Mouse (Mus musculus) stomach, postnatal 0 days (tissue): ENCODE measurements at regions not wholly inside any gene's neighbourhood (a gene's known extent, or its start where the extent isn't known, plus 50 kb on each side); places are given as distances from the start of the nearest gene placed in this dataset.

ENCODE experiments used
- CTCF ChIP-seq: IDR thresholded peaks from 2 replicates; pipeline ENCODE4 v1.5.1; 2016; ENCODE audit warnings: antibody characterized with exemption, low read depth, mild to moderate bottlenecking, moderate library complexity
- EP300 ChIP-seq: optimal IDR thresholded peaks from 2 replicates; pipeline ENCODE3; 2016; ENCODE audit warnings: antibody characterized with exemption

GRCm38 (mm10) chr7:136395838-136396237 is 498.6 kb upstream of the Mgmt start:
- TF ChIP-seq EP300 (no peak), CTCF (no peak)
